Comparison of ENCODE assay signal across 12 mouse cellular contexts in the genomic region with DNA sequence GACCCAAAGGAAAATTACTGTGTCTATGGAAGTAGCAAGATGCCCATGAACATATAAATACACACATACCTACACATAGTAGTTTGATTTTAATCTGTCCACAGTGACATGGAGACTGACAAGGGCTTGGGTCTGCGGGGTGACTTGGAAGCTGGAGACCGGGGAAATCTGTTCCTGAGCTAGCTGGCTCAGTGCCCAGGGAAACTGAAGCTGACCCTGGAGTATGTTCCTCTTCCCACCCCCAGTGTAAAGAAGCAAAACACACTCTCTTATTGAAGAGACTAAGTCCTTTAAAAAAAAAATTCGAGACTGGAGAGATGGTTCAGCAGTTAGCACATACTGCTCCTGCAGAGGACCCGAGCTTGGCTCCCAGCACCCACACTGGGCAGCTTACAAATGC. TPM values are rescaled to one million over a fixed set of nuclear protein-coding genes. Genes with fewer than 3 reads are reported as not detected.
DNase-seq lines count a peak whose midpoint lies in the region; ATAC-seq and TF ChIP-seq lines count a peak whose summit lies in the region.
"Not testable (repeated sequence)": the region's sequence is repeated elsewhere in the genome, so short reads cannot be mapped to it uniquely, and the experiment has no call there.
"Had no signal": no experiment of that assay in that cellular context is flagged by ENCODE, and none has a peak within 500 bp of the region (broad histone marks: within the 10 kb centered on the region; RNA-seq: fewer than 3 reads in every experiment).

No protein-coding gene starts in this region.

- TF ChIP-seq POLR2A in bone marrow, adult 2 months (IDR thresholded peaks at IDR 0.05; ENCODE audit: borderline replicate concordance, control insufficient read depth, low read depth, low read length); liver, adult 2 months (IDR thresholded peaks at IDR 0.05; ENCODE audit: extremely low read depth, insufficient read depth, low read length): not testable (repeated sequence)

- not testable (repeated sequence) for H3K4me3 ChIP-seq in bone marrow, adult 2 months (replicated peaks; ENCODE audit: control insufficient read depth, low read depth, low read length); gastrocnemius, adult 2 months; hindbrain, postnatal 0 days (ENCODE audit: low read length); liver, adult 2 months (ENCODE audit: insufficient read depth, low read depth, low read length)

- H3K79me2 ChIP-seq in liver, adult 2 months (ENCODE audit: control insufficient read depth, insufficient read depth, low read length) = not testable (repeated sequence)

- 18% methylated on average over 4 of the region's 4 CpGs for WGBS in bone marrow, adult 2 months
- WGBS in hindbrain, postnatal 0 days = 62% methylated on average over 4 of the region's 4 CpGs
- 60% methylated on average over 4 of the region's 4 CpGs for WGBS in liver, adult 2 months

- H3K4me1 ChIP-seq in bone marrow, adult 2 months (ENCODE audit: control insufficient read depth, insufficient read depth, low read length); hindbrain, postnatal 0 days (ENCODE audit: insufficient read depth, low read length); liver, adult 2 months (ENCODE audit: control insufficient read depth, insufficient read depth, low read length): not testable (repeated sequence)

- not testable (repeated sequence) for H3K27me3 ChIP-seq in hindbrain, postnatal 0 days (ENCODE audit: insufficient read depth, low read length); liver, adult 2 months (ENCODE audit: control insufficient read depth, insufficient read depth, low read length)

- not testable (repeated sequence) for ATAC-seq in hindbrain, postnatal 0 days

- intact Hi-C loops in gastrocnemius, adult 2 months (cut with DNase I) = not testable (repeated sequence)

- not testable (repeated sequence) for H3K4me2 ChIP-seq in hindbrain, postnatal 0 days (ENCODE audit: low read depth, low read length)

- H3K36me3 ChIP-seq in hindbrain, postnatal 0 days (ENCODE audit: insufficient read depth, low read length); liver, adult 2 months (ENCODE audit: control insufficient read depth, insufficient read depth, low read length): not testable (repeated sequence)

- not testable (repeated sequence) for TF ChIP-seq CTCF in bone marrow, adult 2 months (IDR thresholded peaks at IDR 0.05; ENCODE audit: control insufficient read depth, insufficient read depth, low read length); gastrocnemius, adult 2 months (IDR thresholded peaks at IDR 0.05); hindbrain, postnatal 0 days (IDR thresholded peaks at IDR 0.05; ENCODE audit: low read depth); liver, adult 2 months (IDR thresholded peaks at IDR 0.05; ENCODE audit: low read depth, low read length)

- not testable (repeated sequence) for H3K9me3 ChIP-seq in hindbrain, postnatal 0 days (ENCODE audit: low read length)

- H3K9ac ChIP-seq in hindbrain, postnatal 0 days (replicated peaks; ENCODE audit: low read length); liver, adult 2 months (ENCODE audit: low read depth, low read length): not testable (repeated sequence)

- H3K27ac ChIP-seq in bone marrow, adult 2 months (ENCODE audit: control insufficient read depth, insufficient read depth, low read depth, low read length, poor library complexity) = peak overlapping the region; percentile 33; the same call in 1 of the 2 replicates
- H3K27ac ChIP-seq in gastrocnemius, adult 2 months; hindbrain, postnatal 0 days; liver, adult 2 months (replicated peaks; ENCODE audit: insufficient read depth, low read depth, low read length): not testable (repeated sequence)

- peak; percentile 46 to 51 for DNase-seq in cerebellum, postnatal 10 days
- peak; percentile 26 for DNase-seq in gastrocnemius, adult 2 months
- peak; percentile 3 for DNase-seq in hindbrain, postnatal 0 days (ENCODE audit: low spot score)
- DNase-seq in kidney, postnatal 10 days = peak; percentile 54
- peak; percentile 7 for DNase-seq in liver, adult 2 months (ENCODE audit: extremely low read depth, low read depth, low spot score)
- peak; percentile 22 for DNase-seq in skeletal muscle tissue, adult 2 months (ENCODE audit: low read depth, low spot score)

RNA-seq across cellular contexts. Expression of a gene that starts 2.0 kb away (rescaled TPM):
- polyA plus RNA-seq in bone marrow, adult 2 months (2011; ENCODE audit: insufficient read depth, insufficient read length, low replicate concordance, missing spikeins) = 16.3 and 32.8 TPM in 2 replicates
- 10 to 100 TPM; 11.7 to 16.2 TPM for total RNA-seq in gastrocnemius, adult 2 months (2021)
- 38.2 and 40.7 TPM in 2 replicates for total RNA-seq in hindbrain, postnatal 0 days (2014; rRNA removed)
- polyA plus RNA-seq in hindbrain, postnatal 0 days (2015; fragmentation: Nextera tagmentation; extraction: Ambion mirVana) = 49.7 and 52.7 TPM in 2 replicates
- 6.8 and 7.0 TPM in 2 replicates for total RNA-seq in liver, adult 2 months (2014; rRNA removed)
- polyA plus RNA-seq in liver, adult 2 months (2012; rRNA removed) = 6.9 and 10.9 TPM in 2 replicates

RNA-seq across cellular contexts. Expression of a gene that starts 7.5 kb away (rescaled TPM):
- 57.9 and 135 TPM in 2 replicates for polyA plus RNA-seq in bone marrow, adult 2 months (2011; ENCODE audit: insufficient read depth, insufficient read length, low replicate concordance, missing spikeins)
- total RNA-seq in gastrocnemius, adult 2 months (2021) = 100 to 1,000 TPM; 100 to 123 TPM
- total RNA-seq in hindbrain, postnatal 0 days (2014; rRNA removed) = 12.5 and 24.9 TPM in 2 replicates
- polyA plus RNA-seq in hindbrain, postnatal 0 days (2015; fragmentation: Nextera tagmentation; extraction: Ambion mirVana) = 150 and 167 TPM in 2 replicates
- 160 and 194 TPM in 2 replicates for total RNA-seq in liver, adult 2 months (2014; rRNA removed)
- polyA plus RNA-seq in liver, adult 2 months (2012; rRNA removed) = 113 and 123 TPM in 2 replicates

RNA-seq across cellular contexts. Expression of a gene that starts 14.5 kb away (rescaled TPM):
- polyA plus RNA-seq in bone marrow, adult 2 months (2011; ENCODE audit: insufficient read depth, insufficient read length, low replicate concordance, missing spikeins) = 4.9 and 7.1 TPM in 2 replicates
- 10 to 100 TPM; 20.3 to 26.5 TPM for total RNA-seq in gastrocnemius, adult 2 months (2021)
- total RNA-seq in hindbrain, postnatal 0 days (2014; rRNA removed) = 27.4 and 35.5 TPM in 2 replicates
- 54.3 and 56.4 TPM in 2 replicates for polyA plus RNA-seq in hindbrain, postnatal 0 days (2015; fragmentation: Nextera tagmentation; extraction: Ambion mirVana)
- 19.1 and 20.4 TPM in 2 replicates for total RNA-seq in liver, adult 2 months (2014; rRNA removed)
- polyA plus RNA-seq in liver, adult 2 months (2012; rRNA removed) = 17.0 and 20.5 TPM in 2 replicates

RNA-seq across cellular contexts. Expression of a gene that starts 15.8 kb away (rescaled TPM):
- not detected in 2 replicates for polyA plus RNA-seq in bone marrow, adult 2 months (2011; ENCODE audit: insufficient read depth, insufficient read length, low replicate concordance, missing spikeins)
- total RNA-seq in gastrocnemius, adult 2 months (2021) = under 1 TPM in 1 of 2 experiments, not detected in 1; 0.59 TPM
- 6.1 and 7.2 TPM in 2 replicates for total RNA-seq in hindbrain, postnatal 0 days (2014; rRNA removed)
- polyA plus RNA-seq in hindbrain, postnatal 0 days (2015; fragmentation: Nextera tagmentation; extraction: Ambion mirVana) = 0.54 TPM in 1 of 2 replicates, not detected in the other
- total RNA-seq in liver, adult 2 months (2014; rRNA removed) = 0.47 TPM in 1 of 2 replicates, not detected in the other
- 0.17 TPM in 2 replicates for polyA plus RNA-seq in liver, adult 2 months (2012; rRNA removed)
- total RNA-seq: gastrocnemius, postnatal 25 days; heart, adult 18-20 months; heart, postnatal 14 days; hematopoietic stem cell, adult 5-6 weeks had no signal
- polyA plus RNA-seq: heart, embryonic 14.5 days had no signal

Comparison
In these comparisons a context has a peak if more than half of its experiments do, and no peak if none do; other contexts are left out.
1. DNase-seq: peak in every context shown above with its lines; median percentile 54 in kidney, postnatal 10 days; 48 in cerebellum, postnatal 10 days; 26 in gastrocnemius, adult 2 months; 22 in skeletal muscle tissue, adult 2 months; 7 in liver, adult 2 months; 3 in hindbrain, postnatal 0 days.